Mouse (Mus musculus) midbrain, embryonic 13.5 days (tissue): ENCODE data around the gene Slfn5. TPM values are rescaled to one million over a fixed set of nuclear protein-coding genes. Genes with fewer than 3 reads are reported as not detected.
"Not testable (repeated sequence)": the region's sequence is repeated elsewhere in the genome, so short reads cannot be mapped to it uniquely, and the experiment has no call there.

Experiments
- ATAC-seq: fragments of 200-750 bp; cut with Nextera tagmentation; 2 replicates; pipeline ENCODE4 v1.8.0; 2017; ENCODE audit warnings: mild to moderate bottlenecking, moderate TSS enrichment, moderate library complexity
- H3K27ac ChIP-seq: fragments of 300-500 bp; sonication (generic); 2 replicates; pipeline ENCODE4 v1.5.1; 2015; ENCODE audit warnings: inconsistent platforms, mild to moderate bottlenecking, moderate library complexity
- H3K27me3 ChIP-seq: fragments of 300-500 bp; sonication (generic); 2 replicates; pipeline ENCODE4 v1.6.1; 2015; ENCODE audit warnings: mild to moderate bottlenecking, inconsistent platforms
- H3K36me3 ChIP-seq: fragments of 300-500 bp; sonication (generic); 2 replicates; pipeline ENCODE4 v1.6.1; 2015; ENCODE audit warnings: mild to moderate bottlenecking, inconsistent platforms
- H3K4me1 ChIP-seq: fragments of 300-500 bp; sonication (generic); replicated peaks from 2 replicates; pipeline ENCODE4 v1.6.1; 2015; ENCODE audit warnings: inconsistent platforms
- H3K4me2 ChIP-seq: fragments of 300-500 bp; sonication (generic); replicated peaks from 2 replicates; pipeline ENCODE4 v1.6.1; 2015; ENCODE audit warnings: moderate library complexity, mild to moderate bottlenecking, inconsistent platforms
- H3K4me3 ChIP-seq: fragments of 300-500 bp; sonication (generic); replicated peaks from 2 replicates; pipeline ENCODE4 v1.5.1; 2015; ENCODE audit warnings: mild to moderate bottlenecking, inconsistent platforms
- H3K9ac ChIP-seq: fragments of 300-500 bp; sonication (generic); replicated peaks from 2 replicates; pipeline ENCODE4 v1.6.1; 2015; ENCODE audit warnings: mild to moderate bottlenecking, inconsistent platforms
- H3K9me3 ChIP-seq: fragments of 300-500 bp; sonication (generic); 2 replicates; pipeline ENCODE4 v1.6.1; 2016; ENCODE audit warnings: mild to moderate bottlenecking, inconsistent platforms
- WGBS: fragments of 180-500 bp; shearing (Covaris S2); methylation state at CpG from one replicate; pipeline ENCODE4 v1.1.7; 2015; 5-methylcytosine and 5-hydroxymethylcytosine counted together
- polyA plus RNA-seq: library from polyadenylated mRNA; unstranded; fragments of >200 nt; fragmentation: Nextera tagmentation; extraction: Ambion mirVana; gene quantifications from 2 replicates; pipeline ENCODE4 v1.2.1, GENCODE M21; 2015

The Slfn5 gene
- polyA plus RNA-seq, 1 experiment from 2014 or later: 0.93 TPM

DNA sequence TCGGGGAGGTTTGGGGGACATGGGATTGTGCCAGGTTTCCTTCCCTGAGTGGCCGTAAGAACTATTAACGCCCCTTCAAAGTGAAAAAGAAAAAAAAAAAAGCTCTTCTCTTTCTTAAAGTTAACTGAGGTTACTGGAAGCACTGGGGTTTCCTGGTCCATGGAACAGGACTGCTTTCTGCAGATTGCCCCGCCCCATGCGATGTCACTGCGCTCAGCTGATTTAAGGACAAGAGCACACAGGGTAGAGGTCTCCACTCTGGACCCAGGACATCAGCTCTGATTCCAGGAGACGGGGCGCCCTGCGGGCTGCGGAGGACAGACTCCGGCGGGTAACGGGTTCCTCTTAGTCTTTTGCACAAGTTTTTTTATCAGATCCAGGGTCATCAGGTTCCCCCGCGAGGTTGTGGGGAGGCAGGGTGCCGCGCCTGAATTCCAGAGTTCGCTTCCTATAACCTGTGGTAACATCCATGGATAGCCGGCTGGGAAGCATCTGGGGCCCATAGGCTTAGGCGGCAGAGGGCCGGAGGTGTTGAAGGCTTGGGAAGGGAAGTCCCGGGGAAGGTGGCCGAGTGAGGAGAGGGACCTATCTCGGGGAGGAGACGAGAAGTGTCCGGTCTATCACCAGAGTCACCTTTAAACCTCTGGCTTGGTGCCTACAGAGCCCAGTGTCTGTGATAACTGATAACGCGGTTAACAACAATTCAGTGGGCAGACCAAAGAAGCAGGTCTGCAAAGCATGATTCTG, 889 bp downstream of the Slfn5 start:
- WGBS: 10% methylated on average over 28 of the region's 28 CpGs
- Histone ChIP-seq H3K9ac (no peak overlapping the region), H3K36me3 (no peaks in the 10 kb centered on the region), H3K27ac (no peak overlapping the region), H3K9me3 (no peaks in the 10 kb centered on the region), H3K4me1 (peaks cover 6% of the 10 kb centered on the region; the same call in 1 of the 2 replicates), H3K4me3 (no peak overlapping the region), H3K4me2 (peak overlapping the region; percentile 2; the same call in 1 of the 2 replicates), H3K27me3 (peaks cover 59% of the 10 kb centered on the region)
- ATAC-seq: no peak

DNA sequence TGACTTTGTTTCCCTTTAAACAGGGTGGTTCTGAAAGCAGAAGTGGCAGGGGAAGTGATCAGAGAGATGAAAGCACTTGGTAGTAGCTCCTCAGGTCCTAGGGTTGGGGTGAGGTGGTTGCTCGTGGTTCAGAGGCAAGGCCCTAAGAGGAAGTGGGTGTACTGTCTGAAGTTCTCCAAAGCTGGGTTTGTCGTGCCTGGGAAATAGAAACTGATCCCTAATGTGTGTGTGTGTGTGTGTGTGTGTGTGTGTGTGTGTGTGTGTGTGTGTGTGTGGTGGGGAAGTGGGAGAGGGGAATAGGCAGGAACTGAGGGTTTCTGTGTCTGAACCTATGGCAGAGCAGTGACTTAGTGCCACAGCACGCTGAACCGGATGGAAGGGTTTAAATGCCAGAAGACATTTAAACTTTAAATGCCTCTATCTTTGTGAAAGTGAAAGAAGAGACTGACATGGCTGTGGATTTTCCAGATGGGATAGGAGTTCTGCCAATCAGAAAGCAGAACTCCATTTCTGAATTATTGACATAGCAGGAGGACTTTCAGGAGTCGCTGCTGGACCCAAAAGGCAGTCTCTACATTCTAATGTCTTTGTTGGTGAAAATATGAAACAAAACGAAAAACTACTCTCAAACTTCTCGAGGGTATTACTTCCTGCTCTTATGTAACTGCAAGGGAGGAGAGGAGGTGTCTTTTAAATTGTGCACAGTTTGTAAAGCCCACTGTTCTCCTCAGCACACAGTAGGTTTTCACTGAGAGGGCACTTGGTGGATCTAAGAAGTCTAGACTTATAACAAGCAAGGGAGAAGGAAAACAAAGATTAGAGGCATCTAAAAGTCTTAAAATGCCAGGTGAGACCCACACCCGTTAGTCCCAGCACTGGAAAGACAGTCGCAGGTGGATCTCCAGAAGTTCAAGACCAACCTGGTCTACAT, 1.7 kb downstream of the Slfn5 start:
- ATAC-seq: no peak
- Histone ChIP-seq H3K27ac (no peak overlapping the region), H3K4me1 (peaks cover 6% of the 10 kb centered on the region; the same call in 1 of the 2 replicates), H3K9me3 (no peaks in the 10 kb centered on the region), H3K9ac (no peak overlapping the region), H3K27me3 (peaks cover 59% of the 10 kb centered on the region), H3K4me2 (no peak overlapping the region), H3K4me3 (no peak overlapping the region), H3K36me3 (no peaks in the 10 kb centered on the region)
- WGBS: 74% methylated on average over 9 of the region's 9 CpGs

DNA sequence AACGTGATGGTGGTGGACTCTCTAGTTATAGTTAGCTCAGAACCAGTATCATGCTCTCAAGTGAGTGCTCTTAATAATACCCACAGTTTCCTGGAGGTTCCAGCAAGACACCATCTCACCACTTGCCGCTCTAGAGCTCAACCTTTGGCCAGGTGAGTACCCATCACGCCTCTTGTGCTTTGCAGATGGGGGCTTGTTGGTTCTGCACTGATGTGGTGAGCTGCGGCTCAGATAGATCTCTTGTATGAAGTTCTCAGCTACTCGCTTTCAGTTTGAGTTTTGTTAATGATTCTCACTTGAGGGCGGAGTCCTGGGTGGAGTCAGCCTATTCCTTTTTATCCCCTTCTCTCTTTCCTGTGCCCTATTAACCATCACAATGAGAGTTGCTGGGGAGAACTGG, 3.5 kb downstream of the Slfn5 start:
- no peak overlapping the region for H3K4me2 ChIP-seq
- H3K36me3 ChIP-seq: no peaks in the 10 kb centered on the region
- no peak overlapping the region for H3K4me3 ChIP-seq

DNA sequence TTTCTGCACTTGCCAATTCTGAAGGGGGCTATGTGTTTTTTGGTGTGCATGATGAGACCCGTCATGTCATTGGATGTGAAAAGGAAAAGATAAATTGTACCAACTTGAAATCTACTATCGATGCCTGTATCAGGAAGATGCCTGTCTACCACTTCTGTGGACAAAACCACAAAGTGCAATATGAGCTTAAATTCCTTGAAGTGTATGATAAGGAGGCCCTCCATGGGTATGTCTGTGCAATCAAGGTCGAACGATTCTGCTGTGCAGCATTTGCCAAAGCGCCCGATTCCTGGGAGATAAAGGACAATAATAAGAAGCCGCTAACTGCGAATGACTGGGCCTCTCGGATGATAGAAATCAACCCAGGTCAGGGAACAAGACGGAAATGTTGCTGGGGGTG, 5.8 kb downstream of the Slfn5 start:
- Histone ChIP-seq H3K4me2 (no peak overlapping the region), H3K36me3 (no peaks in the 10 kb centered on the region), H3K4me1 (peaks cover 2% of the 10 kb centered on the region; the same call in 1 of the 2 replicates), H3K9me3 (no peaks in the 10 kb centered on the region), H3K9ac (no peak overlapping the region), H3K4me3 (no peak overlapping the region), H3K27me3 (peaks cover 26% of the 10 kb centered on the region), H3K27ac (no peak overlapping the region)
- 78% methylated on average over 10 of the region's 10 CpGs for WGBS
- ATAC-seq: no peak

More for the DNA sequence above, 3.5 kb downstream of the Slfn5 start:
- Histone ChIP-seq H3K27ac (no peak overlapping the region), H3K27me3 (peaks cover 48% of the 10 kb centered on the region), H3K4me1 (peaks cover 6% of the 10 kb centered on the region; the same call in 1 of the 2 replicates), H3K9me3 (no peaks in the 10 kb centered on the region), H3K9ac (no peak overlapping the region)
- no peak for ATAC-seq
- 84% methylated on average over 6 of the region's 6 CpGs for WGBS

DNA sequence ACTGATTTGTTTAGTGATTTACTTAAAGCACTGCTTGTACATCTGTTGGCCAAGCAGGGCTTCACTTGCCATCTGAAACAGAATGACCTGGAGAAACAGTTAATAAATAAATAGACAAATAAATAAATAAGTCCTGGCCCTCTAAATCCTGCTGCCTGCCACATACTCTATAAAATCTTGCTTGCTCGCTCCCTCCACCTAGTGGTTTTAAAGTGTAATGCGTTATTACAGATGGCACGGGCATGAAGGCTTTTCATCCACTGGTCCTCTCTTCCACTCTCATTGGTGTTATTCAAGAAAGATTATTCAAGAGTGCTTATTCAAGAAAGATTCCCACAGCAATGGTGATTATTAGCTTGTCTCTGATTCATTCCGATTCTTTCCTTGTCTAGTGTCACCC, 8.5 kb downstream of the Slfn5 start:
- Histone ChIP-seq H3K4me2 (no peak overlapping the region), H3K4me1 (no peaks in the 10 kb centered on the region), H3K9me3 (no peaks in the 10 kb centered on the region), H3K9ac (no peak overlapping the region), H3K27ac (no peak overlapping the region), H3K36me3 (no peaks in the 10 kb centered on the region), H3K27me3 (0 out of 2 replicates have a peak, but pooled peaks cover under 1% of the 10 kb centered on the region), H3K4me3 (no peak overlapping the region)
- no peak for ATAC-seq
- WGBS: 17% methylated on average over 4 of the region's 4 CpGs

DNA sequence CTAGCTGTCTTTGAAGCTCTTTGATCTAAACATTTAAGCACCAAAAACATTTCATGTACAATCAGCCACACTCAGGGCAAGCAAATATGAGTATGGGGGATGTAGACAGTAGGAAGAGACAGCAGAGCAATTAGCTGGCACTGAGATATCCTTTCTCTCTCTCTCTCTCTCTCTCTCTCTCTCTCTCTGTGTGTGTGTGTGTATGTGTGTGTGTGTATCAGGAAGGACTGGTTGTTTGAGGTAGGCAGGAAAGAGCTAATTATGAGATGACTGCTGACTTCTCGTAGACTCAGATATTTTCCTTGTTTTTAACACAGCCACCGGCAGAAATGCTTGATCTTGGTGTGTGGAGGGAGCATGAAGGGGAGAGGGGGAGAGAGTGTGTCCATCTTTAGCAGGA, 10.6 kb downstream of the Slfn5 start:
- no peaks in the 10 kb centered on the region for H3K4me1 ChIP-seq
- no peak overlapping the region for H3K4me3 ChIP-seq
- H3K27me3 ChIP-seq: no peaks in the 10 kb centered on the region
- WGBS: 83% methylated on average over 2 of the region's 2 CpGs
- H3K27ac ChIP-seq: no peak overlapping the region
- no peak overlapping the region for H3K9ac ChIP-seq
- H3K4me2 ChIP-seq: no peak overlapping the region
- ATAC-seq: no peak
- no peaks in the 10 kb centered on the region for H3K36me3 ChIP-seq
- H3K9me3 ChIP-seq: no peaks in the 10 kb centered on the region

DNA sequence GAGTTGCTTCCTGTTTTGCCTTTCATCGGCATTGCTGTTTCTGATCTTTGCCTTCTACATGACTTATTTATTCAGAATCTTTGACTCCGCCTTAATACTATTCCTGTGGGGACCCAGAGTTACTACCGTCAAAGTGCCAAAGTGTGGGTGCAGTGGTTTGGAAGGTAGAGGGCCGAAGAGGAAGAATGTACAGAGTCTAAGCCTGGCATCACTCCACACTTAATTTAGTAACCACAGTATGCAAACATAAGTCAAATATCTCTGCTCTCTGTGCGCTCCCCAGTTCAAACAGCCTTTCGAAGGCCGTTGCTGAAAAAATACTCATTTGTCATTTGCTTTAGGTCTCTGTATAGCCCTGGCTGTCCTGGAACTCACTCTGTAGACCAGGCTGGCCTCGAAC, 11.1 kb downstream of the Slfn5 start:
- H3K36me3 ChIP-seq: no peaks in the 10 kb centered on the region
- no peaks in the 10 kb centered on the region for H3K27me3 ChIP-seq
- H3K4me1 ChIP-seq: no peaks in the 10 kb centered on the region
- H3K9me3 ChIP-seq: no peaks in the 10 kb centered on the region
- no peak overlapping the region for H3K27ac ChIP-seq
- no peak overlapping the region for H3K9ac ChIP-seq
- no peak overlapping the region for H3K4me2 ChIP-seq
- 85% methylated on average over 8 of the region's 8 CpGs for WGBS
- no peak overlapping the region for H3K4me3 ChIP-seq
- ATAC-seq: no peak

DNA sequence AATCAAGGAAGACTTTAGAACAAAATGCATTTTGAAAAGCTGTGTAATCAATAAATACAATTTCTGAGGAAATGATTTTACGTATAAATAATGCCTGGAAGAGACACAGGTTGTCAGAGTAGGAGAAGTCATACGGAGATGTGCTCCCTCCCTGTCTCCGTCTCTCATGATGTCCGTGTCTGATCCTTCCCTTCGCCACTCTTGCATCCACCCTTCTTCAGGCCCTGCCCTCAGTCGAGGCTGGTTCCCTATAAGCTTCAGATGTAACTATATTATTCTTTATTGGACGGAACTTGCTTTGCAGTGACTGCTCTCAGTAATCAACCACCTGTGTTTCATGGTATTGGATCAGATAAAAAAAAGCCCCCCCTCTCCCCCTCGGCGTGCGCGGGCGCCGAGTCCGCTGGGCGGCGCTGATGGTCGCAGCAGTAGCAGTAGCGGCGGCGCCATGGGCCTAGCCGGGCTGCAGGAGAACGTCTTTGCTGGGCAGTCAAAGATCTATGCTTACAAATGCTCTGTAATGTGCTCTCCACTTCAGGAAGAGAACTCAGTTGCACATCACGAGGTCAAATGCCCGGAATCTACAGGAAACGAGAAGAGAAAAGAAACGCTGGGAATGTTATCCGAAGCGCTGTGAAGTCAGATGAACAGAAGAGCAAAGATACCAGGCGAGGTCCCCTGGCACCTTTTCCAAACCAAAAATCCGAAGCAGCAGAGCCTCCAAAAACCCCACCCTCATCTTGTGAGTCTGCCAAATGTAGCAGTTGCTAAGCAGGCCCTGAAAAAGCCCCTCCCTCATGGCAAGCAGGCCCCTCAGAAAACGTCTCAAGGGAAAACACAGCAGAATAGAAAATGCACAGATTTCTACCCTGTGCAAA, 19.8 kb downstream of the Slfn5 start:
- H3K36me3 ChIP-seq: no peaks in the 10 kb centered on the region
- H3K4me2 ChIP-seq: peak overlapping the region; percentile 55
- peak overlapping the region; percentile 36; the same call in 1 of the 2 replicates for H3K27ac ChIP-seq
- no peaks in the 10 kb centered on the region for H3K9me3 ChIP-seq
- H3K4me3 ChIP-seq: peak overlapping the region; percentile 31
- peak overlapping the region; percentile 42; the same call in 1 of the 2 replicates for H3K9ac ChIP-seq
- 8% methylated on average over 31 of the region's 31 CpGs for whole genome bisulfite sequencing
- ATAC-seq: peak; percentile 69
- H3K27me3 ChIP-seq: peaks cover 6% of the 10 kb centered on the region; the same call in 1 of the 2 replicates
- peaks cover 12% of the 10 kb centered on the region for H3K4me1 ChIP-seq

DNA sequence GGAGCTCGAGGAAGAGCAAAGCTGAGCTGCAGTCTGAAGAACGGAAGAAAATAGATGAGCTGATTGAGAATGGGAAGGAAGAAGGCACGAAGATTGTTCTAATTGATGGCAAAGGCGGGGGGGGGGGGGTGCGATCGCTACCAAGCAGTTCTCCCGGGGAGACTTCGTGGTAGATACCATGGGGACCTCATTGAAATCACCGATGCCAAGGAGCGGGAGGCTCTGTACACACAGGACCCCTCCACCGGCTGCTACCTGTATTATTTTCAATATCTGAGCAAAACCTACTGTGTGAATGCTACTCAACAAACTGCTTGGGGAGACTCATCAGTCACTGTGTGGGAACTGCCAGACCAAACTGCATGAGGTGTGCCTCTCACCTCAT, 20.4 kb downstream of the Slfn5 start:
- Histone ChIP-seq H3K4me1 (peaks cover 12% of the 10 kb centered on the region), H3K4me3 (0 out of 2 replicates have a peak overlapping the region, but pooled peaks have one; percentile 31), H3K9me3 (no peaks in the 10 kb centered on the region), H3K27me3 (peaks cover 6% of the 10 kb centered on the region; the same call in 1 of the 2 replicates), H3K4me2 (peak overlapping the region; percentile 55), H3K27ac (0 out of 2 replicates have a peak overlapping the region, but pooled peaks have one; percentile 36), H3K9ac (0 out of 2 replicates have a peak overlapping the region, but pooled peaks have one; percentile 42), H3K36me3 (no peaks in the 10 kb centered on the region)
- 63% methylated on average over 8 of the region's 11 CpGs for WGBS
- ATAC-seq: no peak

DNA sequence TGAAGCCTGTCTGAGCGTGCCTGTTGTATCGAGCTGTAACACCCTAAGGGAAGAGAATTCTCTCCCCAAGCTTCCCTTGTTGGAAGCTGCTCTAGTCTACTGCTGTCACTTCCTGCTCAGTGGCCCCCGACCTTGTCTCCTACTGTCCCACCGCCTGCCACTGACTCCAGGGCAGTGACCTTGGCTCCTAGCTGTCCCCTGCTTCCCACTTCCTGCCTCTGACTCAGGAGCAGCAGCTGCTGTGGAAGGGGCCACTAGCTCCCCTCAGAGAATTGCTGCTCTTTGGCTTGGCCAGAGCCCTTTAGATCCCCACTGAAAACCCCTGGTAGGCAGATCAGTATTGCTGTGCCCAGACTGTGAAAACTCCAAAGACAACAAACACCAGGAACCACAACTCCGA, 22.8 kb downstream of the Slfn5 start:
- peaks cover under 1% of the 10 kb centered on the region; the same call in 1 of the 2 replicates for H3K27me3 ChIP-seq
- no peak overlapping the region for H3K4me2 ChIP-seq
- no peaks in the 10 kb centered on the region for H3K9me3 ChIP-seq
- peaks cover 12% of the 10 kb centered on the region for H3K4me1 ChIP-seq
- no peaks in the 10 kb centered on the region for H3K36me3 ChIP-seq
- WGBS: 71% methylated on average over 5 of the region's 5 CpGs
- no peak overlapping the region for H3K27ac ChIP-seq
- H3K4me3 ChIP-seq: no peak overlapping the region
- no peak for ATAC-seq
- H3K9ac ChIP-seq: no peak overlapping the region

DNA sequence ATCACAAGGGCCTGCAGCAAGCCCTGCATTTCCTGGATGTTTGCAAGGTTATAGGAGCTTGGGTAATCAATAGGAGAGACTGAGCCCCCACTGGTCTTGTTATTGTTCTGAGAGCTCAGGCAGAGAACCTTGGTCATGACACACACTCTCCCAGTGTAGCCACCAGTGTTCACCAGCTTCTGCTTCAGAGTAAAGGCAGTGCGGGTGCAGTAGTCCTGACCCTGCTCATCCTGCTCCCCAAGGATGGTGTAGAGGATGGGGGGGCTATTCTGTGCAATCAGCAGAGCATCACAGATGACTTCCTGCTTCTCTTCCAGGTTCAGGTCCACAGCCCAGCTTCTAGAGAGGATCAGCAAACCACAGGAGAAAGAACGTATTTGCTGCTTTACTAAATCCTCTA, 31.3 kb downstream of the Slfn5 start:
- H3K27me3 ChIP-seq, H3K4me3 ChIP-seq, ATAC-seq: not testable (repeated sequence)

More for the DNA sequence above, 31.3 kb downstream of the Slfn5 start:
- H3K36me3 ChIP-seq, H3K9me3 ChIP-seq, H3K27ac ChIP-seq, H3K9ac ChIP-seq, H3K4me2 ChIP-seq, H3K4me1 ChIP-seq: not testable (repeated sequence)
- 90% methylated on average over 2 of the region's 2 CpGs for WGBS
